Mouse (Mus musculus) embryo, embryonic 10.5 days (tissue): ENCODE results near the gene Olfr1417.
"Not testable (repeated sequence)": the region's sequence is repeated elsewhere in the genome, so short reads cannot be mapped to it uniquely, and the experiment has no call there.

Experiments
- DNase-seq: peaks from one replicate; pipeline ENCODE4 v3.0.0-alpha.2; 2015; ENCODE audit warnings: low spot score

Olfr1417 gene

DNA sequence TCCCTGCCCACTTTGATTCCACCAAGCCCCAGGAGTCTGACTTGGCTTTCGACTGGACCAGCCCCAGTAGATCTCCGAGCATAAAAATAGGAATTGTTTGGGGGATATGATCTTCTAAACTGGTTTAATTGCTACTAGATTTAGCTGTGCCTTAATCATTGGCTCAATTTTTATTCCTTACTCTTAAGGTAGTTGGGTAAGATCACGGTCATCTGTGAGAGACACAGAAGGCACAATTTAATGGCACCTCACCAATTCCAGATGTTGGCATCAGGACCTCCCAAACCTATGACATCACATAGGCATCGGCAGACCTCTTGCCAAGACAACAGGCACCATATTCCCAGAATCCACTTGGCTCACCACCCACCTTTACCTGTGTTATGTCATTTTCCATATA lies at the start of gene Olfr1417:
Olfr1417 (minus strand) TSS at position 101 of the 400 bp plus-strand sequence.
- no peak for DNase-seq

DNA sequence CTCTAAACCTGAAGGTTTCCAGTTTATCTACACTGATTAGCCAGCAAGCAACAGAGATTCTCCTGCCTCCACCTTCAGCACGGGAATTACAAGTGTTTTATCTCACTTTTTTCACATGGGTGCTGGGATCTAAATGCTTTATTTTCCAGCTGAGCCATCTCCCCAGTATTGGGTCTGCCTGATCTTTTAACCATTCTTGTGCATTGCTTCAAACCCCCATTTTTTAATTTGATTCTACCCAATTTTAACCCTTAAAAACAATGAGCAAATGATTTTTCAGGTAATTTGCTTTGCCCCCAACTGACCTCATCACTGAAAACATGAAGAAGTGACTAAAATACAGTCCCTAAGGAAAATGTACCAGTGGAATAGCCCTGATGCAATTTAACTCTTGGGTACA lies 47.2 kb upstream of the Olfr1417 start, which contains the start of gene Olfr1420:
Olfr1420 (plus strand) TSS at position 301 of the 400 bp plus-strand sequence.
- DNase-seq = no peak

GRCm38 (mm10) chr19:11878404-11878803 lies 39.4 kb upstream of the Olfr1417 start:
- not testable (repeated sequence) for DNase-seq

GRCm38 (mm10) chr19:11875006-11875405 lies 36.0 kb upstream of the Olfr1417 start, which contains the start of gene Olfr1419:
Olfr1419 (minus strand) TSS chr19:11875106.
- no peak for DNase-seq

- DNase-seq = no peak
Measured at GRCm38 (mm10) chr19:11867837-11868236, 28.8 kb upstream of the Olfr1417 start.

- DNase-seq = no peak
Measured at GRCm38 (mm10) chr19:11860966-11861365, 21.9 kb upstream of the Olfr1417 start, which contains the start of gene Olfr1418. Olfr1418 (minus strand) TSS chr19:11861066.

DNA sequence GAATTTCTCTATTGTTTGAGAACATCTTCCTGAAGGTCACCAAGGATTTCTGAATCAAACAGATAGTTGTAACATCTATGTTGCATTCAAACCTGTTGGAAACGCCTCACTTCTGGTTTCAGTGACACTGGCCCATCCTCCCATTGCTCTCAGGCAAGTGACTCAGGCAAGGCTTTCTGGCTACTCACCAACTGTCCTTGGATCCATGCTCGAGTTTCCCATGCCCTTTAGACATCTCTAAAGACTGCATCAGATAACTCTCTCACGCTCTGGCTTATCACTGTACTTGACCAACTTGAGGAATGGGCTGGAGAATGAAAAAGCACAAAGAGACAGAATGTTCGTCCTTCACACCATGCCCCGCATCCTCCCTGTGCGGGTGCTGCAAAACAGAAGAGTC lies 17.5 kb upstream of the Olfr1417 start:
- no peak for DNase-seq

GRCm38 (mm10) chr19:11854821-11855220 lies 15.8 kb upstream of the Olfr1417 start:
- no peak for DNase-seq

DNA sequence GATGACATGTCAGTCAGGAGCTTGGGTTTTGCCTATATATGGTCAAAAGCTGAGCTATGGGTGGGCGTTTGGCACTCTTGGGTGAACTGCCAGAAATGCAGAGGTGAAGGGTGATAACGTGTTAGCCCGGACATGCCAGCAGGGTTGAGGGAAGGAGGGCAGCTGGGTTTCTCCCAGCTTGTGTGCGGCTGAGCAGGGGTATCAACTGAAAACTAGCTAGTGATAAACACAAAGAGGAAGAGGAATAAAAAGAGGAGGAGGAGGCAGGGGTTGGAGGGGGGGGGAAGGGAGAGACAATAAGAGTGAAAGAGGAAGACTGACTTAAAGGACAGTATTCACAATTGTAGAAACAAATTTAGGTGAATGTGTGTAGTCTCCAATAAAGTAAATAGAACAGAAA lies 13.6 kb upstream of the Olfr1417 start:
- no peak for DNase-seq

DNA sequence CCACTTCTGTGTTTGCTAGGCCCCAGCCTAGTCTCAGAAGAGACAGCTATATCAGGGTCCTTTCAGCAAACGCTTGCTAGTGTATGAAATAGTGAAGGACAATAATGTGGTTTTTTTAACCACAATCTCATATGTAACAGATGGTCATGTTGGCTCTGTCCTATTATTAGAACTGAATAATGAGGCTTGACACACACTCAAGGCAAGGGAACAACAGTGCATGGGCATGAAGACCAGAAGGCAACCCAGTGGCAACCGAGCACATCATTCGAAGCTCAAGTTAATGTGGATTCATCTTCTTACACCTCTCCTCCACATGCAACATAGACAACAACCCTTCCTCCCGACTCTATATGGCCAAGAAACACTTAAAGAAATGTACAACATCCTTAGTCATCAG lies 7.3 kb upstream of the Olfr1417 start:
- DNase-seq = no peak

DNA sequence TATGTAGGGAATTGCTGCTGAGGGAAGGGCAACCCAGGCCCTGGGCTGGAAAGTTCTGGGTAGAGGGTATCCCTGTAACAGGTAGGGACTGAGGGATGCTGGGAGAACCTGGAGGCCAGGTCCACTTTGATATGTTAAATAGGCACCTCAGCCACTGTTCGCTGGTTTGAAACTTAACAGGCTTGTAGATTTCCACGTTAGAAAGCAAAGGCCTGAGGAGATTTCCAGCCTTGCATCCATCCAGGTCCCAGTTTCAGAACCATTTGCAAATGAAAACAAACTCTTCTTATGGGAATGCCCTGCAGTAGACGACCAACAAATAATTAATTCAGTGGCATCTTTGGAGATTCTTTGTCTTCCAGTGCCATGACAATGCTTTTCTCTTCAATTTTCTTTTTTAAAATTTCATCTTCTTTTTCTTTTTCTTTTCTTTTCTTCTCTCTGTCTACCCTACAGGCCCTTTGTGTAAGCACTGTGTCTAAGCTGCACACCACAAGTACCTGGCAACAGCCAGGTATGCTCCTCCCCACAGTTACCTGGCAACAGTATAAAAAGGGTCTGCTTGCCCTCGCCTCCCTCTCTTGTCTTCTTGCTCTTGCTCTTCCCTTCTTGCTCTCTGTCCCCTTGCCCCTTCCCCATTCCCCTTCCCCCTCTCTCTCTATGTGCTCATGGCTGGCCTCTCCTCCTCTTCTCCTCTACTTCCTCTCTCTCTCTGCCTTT lies 15.5 kb downstream of the Olfr1417 start:
- DNase-seq = no peak

DNA sequence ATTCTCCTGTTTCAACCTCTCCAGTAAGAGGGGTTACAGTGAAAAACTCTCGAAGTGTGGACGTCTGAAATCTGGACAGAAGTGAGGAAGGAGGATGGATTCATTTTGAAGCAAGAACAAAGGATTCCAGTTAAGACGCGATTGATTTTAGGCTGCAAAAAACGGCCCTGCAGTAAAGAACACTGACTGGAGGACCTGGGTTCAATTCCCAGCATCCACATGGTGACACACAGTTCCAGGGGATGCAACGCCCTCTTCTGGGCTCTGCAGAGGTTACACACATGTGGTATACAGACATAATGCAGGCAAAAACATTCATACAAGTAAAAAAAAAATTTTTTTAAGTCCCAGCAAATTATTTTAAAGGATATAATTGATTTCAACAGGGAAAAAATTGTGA lies 18.8 kb downstream of the Olfr1417 start:
- DNase-seq = no peak

DNA sequence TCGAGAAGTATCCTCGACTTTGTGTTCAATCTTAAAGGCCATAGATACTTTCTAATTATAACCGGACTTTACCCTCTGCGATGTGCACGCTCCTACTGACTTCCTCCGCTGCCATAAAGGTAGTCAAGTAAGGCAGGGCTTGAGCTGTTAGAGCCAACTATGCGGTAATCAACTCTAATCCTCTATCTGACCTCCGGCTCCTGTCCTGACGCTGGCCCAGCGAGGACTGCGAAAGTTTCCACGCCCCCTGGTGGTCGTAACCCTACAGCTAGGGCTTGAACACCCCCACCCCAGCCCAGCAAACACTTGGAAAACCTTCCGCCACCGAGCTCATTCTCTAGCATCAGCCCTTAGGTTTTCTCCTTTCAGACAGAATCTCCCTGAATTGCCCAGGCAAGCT lies 19.2 kb downstream of the Olfr1417 start:
- peak; percentile 94 for DNase-seq

DNA sequence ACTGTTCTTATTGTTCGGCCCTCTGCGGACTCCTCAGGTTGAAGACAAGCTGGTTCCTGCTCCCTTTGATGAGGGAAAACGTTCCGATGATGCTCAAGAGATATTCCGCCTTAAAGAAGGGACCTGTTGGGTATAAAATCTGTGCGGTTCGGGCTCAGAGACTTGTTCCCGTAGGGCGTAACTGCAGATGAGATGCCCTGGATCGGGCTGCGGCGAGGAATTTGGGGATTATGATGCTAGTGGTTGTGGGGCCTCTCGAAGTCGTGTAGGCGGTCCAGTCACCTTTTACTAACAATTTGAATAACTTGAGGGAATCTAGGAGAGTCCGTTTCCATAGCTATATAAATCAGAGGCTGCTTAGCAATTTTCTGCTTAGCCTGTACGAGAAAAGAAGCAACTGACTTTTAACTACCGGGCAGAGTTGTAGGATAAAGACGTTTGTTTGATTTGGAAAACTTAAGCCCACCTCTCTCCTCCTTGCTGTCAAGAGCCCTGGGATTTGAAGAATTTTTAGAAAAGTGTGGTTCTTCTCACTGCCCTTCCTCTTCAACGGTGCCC lies 19.8 kb downstream of the Olfr1417 start, which contains the start of gene Stx3:
Stx3 (minus strand) TSS at position 261 of the 558 bp plus-strand sequence.
- DNase-seq = peak; percentile 42

GRCm38 (mm10) chr19:11818199-11819142 lies 20.5 kb downstream of the Olfr1417 start:
- DNase-seq = peak; percentile 47

GRCm38 (mm10) chr19:11817586-11817985 lies 21.4 kb downstream of the Olfr1417 start:
- peak; percentile 32 for DNase-seq

GRCm38 (mm10) chr19:11816706-11817105 lies 22.3 kb downstream of the Olfr1417 start:
- DNase-seq = no peak

DNA sequence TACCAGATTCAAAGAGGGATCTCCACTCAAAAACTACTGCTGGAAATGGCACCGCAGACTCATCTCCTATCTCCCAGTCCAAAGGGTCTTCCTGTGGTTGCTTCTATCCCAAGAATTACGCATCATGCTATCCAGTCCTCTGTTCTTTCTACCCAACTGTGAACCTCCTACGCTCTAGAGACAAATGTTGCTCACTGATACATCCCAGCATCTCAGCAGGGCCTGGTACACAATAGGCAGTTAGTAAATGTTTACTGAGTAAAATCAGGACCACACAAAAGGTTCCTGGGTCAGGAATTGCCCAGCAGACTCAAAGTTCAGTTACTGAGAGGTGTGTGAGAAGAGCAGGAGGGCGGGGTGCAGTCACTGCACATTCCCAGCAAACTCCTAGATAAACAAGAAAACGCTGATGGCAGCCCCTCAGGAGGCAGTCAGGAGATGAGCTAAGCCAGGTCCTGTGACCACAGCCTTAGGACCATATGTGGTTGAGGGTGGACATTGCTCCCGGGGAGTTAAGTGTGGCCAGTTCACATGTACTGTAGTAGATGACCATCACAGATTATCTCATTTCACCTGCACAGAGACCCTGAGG lies 24.2 kb downstream of the Olfr1417 start:
- DNase-seq = no peak

DNA sequence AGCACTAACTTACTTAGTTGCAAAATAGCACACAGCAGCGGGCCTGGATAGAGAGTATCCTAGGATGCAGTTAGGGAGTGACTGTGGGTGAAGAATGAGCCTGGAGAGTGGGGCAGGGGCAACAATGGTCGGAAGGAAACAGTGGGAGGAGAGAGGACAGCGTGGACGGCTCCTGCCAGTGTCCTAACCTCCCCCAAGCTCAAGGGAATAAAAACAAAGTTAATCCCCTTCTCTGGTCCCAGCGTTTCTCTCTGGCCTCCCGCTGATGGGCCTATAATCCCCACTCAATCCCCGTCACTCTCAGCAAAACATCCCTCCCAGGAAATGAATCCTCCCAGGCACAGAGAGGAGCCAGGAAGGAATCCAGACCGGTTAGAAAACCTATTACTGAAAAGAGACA lies 25.4 kb downstream of the Olfr1417 start:
- DNase-seq = peak; percentile 32

DNA sequence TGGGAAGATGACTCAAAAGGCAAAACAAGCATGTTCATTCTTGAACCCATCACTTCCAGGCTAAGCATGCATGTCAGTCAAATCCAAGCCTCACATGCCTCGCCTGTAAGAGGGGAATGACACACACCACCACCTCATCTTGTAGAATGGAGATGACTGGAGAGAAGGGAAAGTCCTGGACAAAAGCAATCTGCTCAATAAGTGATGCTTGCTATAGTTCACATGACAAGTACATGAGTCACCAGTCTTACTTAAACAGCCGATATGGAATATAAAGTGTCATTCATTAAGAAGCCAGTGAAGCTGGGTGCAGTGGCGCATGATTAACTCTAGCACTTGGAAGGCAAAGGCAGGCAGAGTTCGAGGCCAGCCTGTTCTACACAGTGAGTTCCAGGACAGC lies 25.9 kb downstream of the Olfr1417 start:
- no peak for DNase-seq

GRCm38 (mm10) chr19:11811688-11812365 lies 27.2 kb downstream of the Olfr1417 start:
- peak; percentile 68 for DNase-seq
